Mouse (Mus musculus): ENCODE measurements around the gene Gfi1. TPM values are rescaled to one million over a fixed set of nuclear protein-coding genes. Genes with fewer than 3 reads are reported as not detected.

Gene Gfi1
- polyA plus RNA-seq (2015; fragmentation: Nextera tagmentation; extraction: Ambion mirVana): 0.11 and 1.5 TPM in 2 replicates

DNA sequence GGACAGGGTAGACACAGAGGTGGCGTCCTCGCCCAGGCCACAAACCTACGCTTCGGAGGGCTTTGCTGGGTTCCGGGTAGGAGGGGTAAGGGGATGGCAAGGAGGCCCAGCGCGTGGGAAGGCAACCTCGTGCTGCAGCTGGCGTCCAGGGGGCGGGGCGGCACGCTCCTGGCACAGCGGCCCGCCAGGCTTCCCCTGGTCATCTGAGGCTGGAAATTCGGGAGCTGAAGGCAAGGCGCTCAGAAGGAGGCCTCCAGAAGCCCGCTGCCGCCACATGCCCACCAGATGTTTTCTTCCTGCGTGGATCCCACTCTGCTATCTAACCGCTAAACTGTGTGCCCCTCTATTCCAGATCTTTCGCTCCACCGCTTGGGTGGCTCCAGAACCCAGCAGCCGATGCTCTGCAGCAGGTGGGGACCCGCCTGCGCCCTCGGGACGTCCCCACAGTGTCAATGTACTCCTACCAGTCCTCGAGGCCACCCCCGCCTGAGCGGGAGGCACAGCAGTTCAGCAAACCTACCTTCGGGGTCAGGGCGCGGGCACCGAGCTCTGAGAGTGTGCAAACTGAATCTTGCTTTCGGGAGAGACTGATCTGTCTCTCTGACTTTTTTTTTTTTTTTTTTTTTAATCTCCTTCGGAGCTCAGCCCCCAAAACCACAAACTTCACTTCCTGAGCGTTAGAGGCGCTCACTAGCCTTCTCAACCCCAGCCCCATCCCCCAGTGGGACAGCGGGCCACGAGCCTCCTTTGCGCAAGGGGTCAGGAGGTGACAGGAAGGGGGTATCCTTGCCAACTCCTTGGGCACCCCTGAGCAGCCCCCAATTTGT is at the start of gene Gfi1:
Gene Gfi1 (minus strand): TSS at position 602 of the 827 bp plus-strand sequence.
- under 1% methylated on average over 41 of the region's 41 CpGs for WGBS
- Histone ChIP-seq H3K27ac (no peak within 1 kb of the TSS), H3K4me3 (peak within 1 kb of the TSS; percentile 48), H3K27me3 (peaks cover 91% of the 10 kb centered on the region), H3K36me3 (no peaks in the 10 kb centered on the region), H3K4me2 (peak within 1 kb of the TSS; percentile 82), H3K9me3 (replicated peaks) (no peaks in the 10 kb centered on the region), H3K9ac (peak within 1 kb of the TSS; percentile 36), H3K4me1 (replicated peaks) (peaks cover 60% of the 10 kb centered on the region)
- ATAC-seq (replicated peaks; ENCODE audit: insufficient number of reproducible peaks, insufficient read depth, low FRiP score, low read depth): no peak

DNA sequence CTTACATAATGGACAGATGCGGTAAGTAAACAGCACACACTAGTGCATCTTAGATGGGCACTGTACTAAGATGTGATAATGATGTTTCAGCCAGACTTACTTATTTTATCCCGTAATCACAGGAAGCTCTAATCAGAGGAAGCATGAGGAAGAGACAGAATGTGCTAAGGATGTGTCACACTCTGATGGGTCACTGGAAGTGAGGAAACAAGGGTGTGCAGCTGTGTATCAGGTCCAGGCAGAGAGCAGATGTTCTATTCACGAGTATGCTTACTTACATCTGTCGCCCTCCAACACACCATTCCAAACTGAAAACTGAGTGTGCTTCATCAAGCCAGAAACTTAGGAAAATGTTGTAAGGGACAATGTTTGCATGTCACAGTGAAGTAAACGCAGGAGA is 46.2 kb upstream of the Gfi1 start:
- Histone ChIP-seq H3K9me3 (replicated peaks) (0 out of 2 replicates have a peak, but pooled peaks cover 2% of the 10 kb centered on the region), H3K4me1 (replicated peaks) (no peaks in the 10 kb centered on the region), H3K27me3 (no peaks in the 10 kb centered on the region), H3K36me3 (no peaks in the 10 kb centered on the region), H3K4me2 (no peak overlapping the region), H3K9ac (no peak overlapping the region), H3K27ac (no peak overlapping the region), H3K4me3 (no peak overlapping the region)
- no peak for ATAC-seq (replicated peaks; ENCODE audit: insufficient number of reproducible peaks, insufficient read depth, low FRiP score, low read depth)
- WGBS: 67% methylated on average over 5 of the region's 5 CpGs

- H3K9ac ChIP-seq: no peak overlapping the region
- H3K36me3 ChIP-seq: no peaks in the 10 kb centered on the region
- 83% methylated on average over 1 of the region's 1 CpGs for WGBS
- H3K4me3 ChIP-seq: no peak overlapping the region
- peaks cover 4% of the 10 kb centered on the region for H3K4me1 ChIP-seq (replicated peaks)
- 0 out of 2 replicates have a peak, but pooled peaks cover 2% of the 10 kb centered on the region for H3K9me3 ChIP-seq (replicated peaks)
- no peak for ATAC-seq (replicated peaks; ENCODE audit: insufficient number of reproducible peaks, insufficient read depth, low FRiP score, low read depth)
- H3K27me3 ChIP-seq: no peaks in the 10 kb centered on the region
- H3K27ac ChIP-seq: no peak overlapping the region
- no peak overlapping the region for H3K4me2 ChIP-seq
Observed at GRCm38 (mm10) chr5:107768224-107768623, 42.4 kb upstream of the Gfi1 start.

- no peaks in the 10 kb centered on the region for H3K27me3 ChIP-seq
- H3K36me3 ChIP-seq: no peaks in the 10 kb centered on the region
- WGBS: 95% methylated on average over 4 of the region's 4 CpGs
- H3K9ac ChIP-seq: no peak overlapping the region
- ATAC-seq (replicated peaks; ENCODE audit: insufficient number of reproducible peaks, insufficient read depth, low FRiP score, low read depth): no peak
- no peak overlapping the region for H3K4me3 ChIP-seq
- no peak overlapping the region for H3K27ac ChIP-seq
- H3K9me3 ChIP-seq (replicated peaks): 0 out of 2 replicates have a peak, but pooled peaks cover 2% of the 10 kb centered on the region
- no peak overlapping the region for H3K4me2 ChIP-seq
- H3K4me1 ChIP-seq (replicated peaks): peaks cover 4% of the 10 kb centered on the region
Observed at GRCm38 (mm10) chr5:107765946-107766345, 40.1 kb upstream of the Gfi1 start.

- no peak overlapping the region for H3K27ac ChIP-seq
- H3K4me1 ChIP-seq (replicated peaks): peaks cover 4% of the 10 kb centered on the region
- no peak overlapping the region for H3K9ac ChIP-seq
- 52% methylated on average over 1 of the region's 1 CpGs for WGBS
- 0 out of 2 replicates have a peak, but pooled peaks cover 2% of the 10 kb centered on the region for H3K9me3 ChIP-seq (replicated peaks)
- no peak overlapping the region for H3K4me2 ChIP-seq
- no peak overlapping the region for H3K4me3 ChIP-seq
- H3K36me3 ChIP-seq: 0 out of 2 replicates have a peak, but pooled peaks cover 3% of the 10 kb centered on the region
- H3K27me3 ChIP-seq: no peaks in the 10 kb centered on the region
- ATAC-seq (replicated peaks; ENCODE audit: insufficient number of reproducible peaks, insufficient read depth, low FRiP score, low read depth): no peak
Observed at GRCm38 (mm10) chr5:107764486-107764885, 38.6 kb upstream of the Gfi1 start.

DNA sequence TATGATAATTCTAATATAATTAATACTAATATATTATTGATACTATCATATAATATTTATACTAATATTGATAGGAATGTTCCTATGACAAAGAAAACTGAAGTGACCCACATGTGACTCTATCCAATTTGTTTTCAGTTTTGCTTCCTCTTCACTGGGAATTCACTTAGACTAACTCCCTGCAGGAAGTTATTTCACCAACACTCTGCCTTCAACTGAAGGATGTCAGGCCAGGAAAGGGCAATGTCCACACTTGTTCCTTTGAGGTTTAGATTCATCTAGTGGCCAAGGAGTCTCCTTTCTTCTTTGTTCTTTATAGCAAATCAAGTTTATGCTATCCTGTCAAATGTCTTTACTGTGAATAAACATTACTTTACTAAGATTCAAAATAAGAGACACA is 37.8 kb upstream of the Gfi1 start:
- Histone ChIP-seq H3K36me3 (0 out of 2 replicates have a peak, but pooled peaks cover 3% of the 10 kb centered on the region), H3K4me2 (no peak overlapping the region), H3K9me3 (replicated peaks) (0 out of 2 replicates have a peak, but pooled peaks cover 2% of the 10 kb centered on the region), H3K27me3 (no peaks in the 10 kb centered on the region), H3K4me1 (replicated peaks) (peaks cover 9% of the 10 kb centered on the region), H3K4me3 (no peak overlapping the region), H3K9ac (no peak overlapping the region), H3K27ac (no peak overlapping the region)
- ATAC-seq (replicated peaks; ENCODE audit: insufficient number of reproducible peaks, insufficient read depth, low FRiP score, low read depth): no peak

GRCm38 (mm10) chr5:107759121-107759520 is 33.3 kb upstream of the Gfi1 start:
- Histone ChIP-seq H3K27me3 (no peaks in the 10 kb centered on the region), H3K27ac (peak overlapping the region; percentile 12; the same call in 1 of the 2 replicates), H3K4me3 (no peak overlapping the region), H3K4me1 (replicated peaks) (peaks cover 5% of the 10 kb centered on the region; the same call in 1 of the 2 replicates), H3K36me3 (0 out of 2 replicates have a peak, but pooled peaks cover 3% of the 10 kb centered on the region), H3K9me3 (replicated peaks) (no peaks in the 10 kb centered on the region), H3K9ac (no peak overlapping the region), H3K4me2 (no peak overlapping the region)
- ATAC-seq (replicated peaks; ENCODE audit: insufficient number of reproducible peaks, insufficient read depth, low FRiP score, low read depth): peak; percentile 62; the same call in 1 of the 2 replicates
- WGBS: 10% methylated on average over 5 of the region's 5 CpGs

DNA sequence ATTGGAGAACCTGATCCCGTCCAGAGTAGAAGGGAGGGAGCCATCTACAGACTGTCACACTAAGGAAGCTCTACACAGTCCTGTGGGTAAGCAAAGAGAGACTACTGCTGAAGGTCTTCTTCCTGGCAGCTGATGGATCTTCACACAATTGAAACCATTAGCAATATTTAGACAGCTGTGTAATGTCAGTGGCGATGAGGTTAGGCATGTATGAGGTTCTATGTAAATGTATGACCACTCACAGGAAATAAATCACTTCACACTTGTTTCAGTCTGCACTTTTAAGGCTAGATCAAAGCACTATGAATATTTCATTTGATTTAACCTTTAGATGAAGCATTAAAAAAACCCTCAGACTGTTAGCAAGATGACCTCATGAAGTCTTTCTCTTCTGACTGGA is 30.2 kb upstream of the Gfi1 start:
- H3K9ac ChIP-seq: no peak overlapping the region

DNA sequence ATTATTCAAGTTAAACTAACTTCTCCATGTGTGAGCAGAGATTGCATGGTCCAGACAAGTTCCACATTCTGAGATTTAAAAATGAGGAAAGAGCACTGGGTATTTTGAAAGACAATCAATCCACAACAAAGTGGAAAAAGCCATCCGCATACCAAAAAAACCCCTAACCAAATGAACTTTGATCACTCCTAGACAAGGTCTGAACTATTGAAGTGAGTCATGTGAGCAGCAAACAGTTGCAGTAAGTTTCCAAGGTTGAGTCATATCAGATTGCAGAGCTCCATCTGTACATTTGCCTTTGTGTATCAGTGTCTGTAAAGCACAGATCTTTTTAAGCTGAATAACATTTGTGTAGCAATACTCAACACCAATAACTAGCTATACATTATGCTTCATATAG is 28.9 kb upstream of the Gfi1 start:
- H3K4me2 ChIP-seq: no peak overlapping the region
- 79% methylated on average over 1 of the region's 1 CpGs for WGBS
- ATAC-seq (replicated peaks; ENCODE audit: insufficient number of reproducible peaks, insufficient read depth, low FRiP score, low read depth): no peak
- H3K27ac ChIP-seq: no peak overlapping the region
- no peak overlapping the region for H3K9ac ChIP-seq
- H3K36me3 ChIP-seq: no peaks in the 10 kb centered on the region
- no peak overlapping the region for H3K4me3 ChIP-seq
- no peaks in the 10 kb centered on the region for H3K27me3 ChIP-seq
- H3K9me3 ChIP-seq (replicated peaks): no peaks in the 10 kb centered on the region
- H3K4me1 ChIP-seq (replicated peaks): peaks cover 5% of the 10 kb centered on the region; the same call in 1 of the 2 replicates

More for the DNA sequence above, 30.2 kb upstream of the Gfi1 start:
- no peak for ATAC-seq (replicated peaks; ENCODE audit: insufficient number of reproducible peaks, insufficient read depth, low FRiP score, low read depth)
- no peak overlapping the region for H3K4me3 ChIP-seq
- H3K27me3 ChIP-seq: no peaks in the 10 kb centered on the region
- no peak overlapping the region for H3K27ac ChIP-seq
- WGBS: 71% methylated on average over 2 of the region's 2 CpGs
- no peak overlapping the region for H3K4me2 ChIP-seq
- H3K36me3 ChIP-seq: 0 out of 2 replicates have a peak, but pooled peaks cover 3% of the 10 kb centered on the region
- H3K9me3 ChIP-seq (replicated peaks): no peaks in the 10 kb centered on the region
- peaks cover 5% of the 10 kb centered on the region; the same call in 1 of the 2 replicates for H3K4me1 ChIP-seq (replicated peaks)

GRCm38 (mm10) chr5:107753656-107754055 is 27.8 kb upstream of the Gfi1 start:
- Histone ChIP-seq H3K27me3 (no peaks in the 10 kb centered on the region), H3K4me3 (no peak overlapping the region), H3K9me3 (replicated peaks) (no peaks in the 10 kb centered on the region), H3K36me3 (no peaks in the 10 kb centered on the region), H3K27ac (no peak overlapping the region), H3K9ac (no peak overlapping the region), H3K4me1 (replicated peaks) (no peaks in the 10 kb centered on the region), H3K4me2 (no peak overlapping the region)
- ATAC-seq (replicated peaks; ENCODE audit: insufficient number of reproducible peaks, insufficient read depth, low FRiP score, low read depth): no peak
- 95% methylated on average over 7 of the region's 7 CpGs for WGBS

DNA sequence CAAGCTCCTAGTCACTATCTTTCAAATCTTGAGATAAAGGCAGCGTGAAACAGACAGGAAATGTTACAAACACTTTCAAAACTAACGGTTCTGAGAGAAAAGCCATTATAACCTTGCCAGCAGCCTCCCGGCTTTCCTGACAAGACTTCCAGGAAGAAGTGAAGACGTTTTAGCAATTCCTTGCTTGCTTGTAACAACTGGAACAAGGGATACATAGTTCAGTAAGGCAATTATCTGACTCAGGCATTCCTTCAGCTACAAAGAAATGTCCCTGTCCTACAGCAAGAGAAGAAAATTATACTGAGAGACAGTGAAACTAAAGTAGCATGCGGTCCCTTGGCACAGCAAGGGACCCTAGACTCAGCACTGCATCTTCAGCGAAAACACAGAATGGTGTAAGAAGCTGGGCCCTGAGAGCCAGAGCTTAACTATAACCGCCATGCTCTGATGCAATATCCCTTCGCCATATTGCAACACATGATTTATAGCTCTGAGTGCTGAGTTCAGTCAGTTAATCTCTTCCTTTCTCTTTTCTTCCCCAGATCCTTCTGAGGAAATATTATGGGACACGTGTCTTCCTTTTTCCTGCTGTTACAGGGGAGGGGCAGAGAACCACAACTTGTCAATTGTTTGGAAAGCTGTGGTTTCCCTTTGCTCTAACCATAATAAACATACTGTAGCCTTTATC is 23.5 kb upstream of the Gfi1 start:
- Histone ChIP-seq H3K4me2 (no peak overlapping the region), H3K9ac (no peak overlapping the region), H3K36me3 (peaks cover 3% of the 10 kb centered on the region; the same call in 1 of the 2 replicates), H3K4me3 (no peak overlapping the region), H3K27me3 (no peaks in the 10 kb centered on the region), H3K4me1 (replicated peaks) (no peaks in the 10 kb centered on the region), H3K27ac (no peak overlapping the region), H3K9me3 (replicated peaks) (no peaks in the 10 kb centered on the region)
- ATAC-seq (replicated peaks; ENCODE audit: insufficient number of reproducible peaks, insufficient read depth, low FRiP score, low read depth): no peak
- WGBS: 46% methylated on average over 9 of the region's 9 CpGs
